Mouse (Mus musculus) intestine, postnatal 0 days (tissue): ENCODE measurements around the gene Flot2. TPM values are rescaled to one million over a fixed set of nuclear protein-coding genes. Genes with fewer than 3 reads are reported as not detected.
"Not testable (repeated sequence)": the region's sequence is repeated elsewhere in the genome, so short reads cannot be mapped to it uniquely, and the experiment has no call there.

ENCODE experiments used
- ATAC-seq: fragments of 200-750 bp; cut with Nextera tagmentation; 2 replicates; pipeline ENCODE4 v1.8.0; 2017; ENCODE audit warnings: mild to moderate bottlenecking, moderate TSS enrichment, moderate library complexity
- H3K27ac ChIP-seq: fragments of 300-500 bp; sonication (generic); 2 replicates; pipeline ENCODE4 v1.5.1; 2014; ENCODE audit warnings: mild to moderate bottlenecking, low read depth, low read length, moderate library complexity
- H3K27me3 ChIP-seq: fragments of 300-500 bp; sonication (generic); replicated peaks from 2 replicates; pipeline ENCODE4 v1.6.1; 2014; ENCODE audit warnings: low read length, mixed read lengths; ENCODE audit not compliant: control insufficient read depth, insufficient read depth
- H3K36me3 ChIP-seq: fragments of 300-500 bp; sonication (generic); 2 replicates; pipeline ENCODE4 v1.6.1; 2014; ENCODE audit warnings: mild to moderate bottlenecking, moderate library complexity; ENCODE audit not compliant: control insufficient read depth, insufficient read depth
- H3K4me1 ChIP-seq: fragments of 300-500 bp; sonication (generic); replicated peaks from 2 replicates; pipeline ENCODE4 v1.6.1; 2014; ENCODE audit warnings: antibody characterized with exemption, low read length, mixed read lengths; ENCODE audit not compliant: control insufficient read depth, insufficient read depth
- H3K4me2 ChIP-seq: fragments of 300-500 bp; sonication (generic); replicated peaks from 2 replicates; pipeline ENCODE4 v1.6.1; 2014; ENCODE audit warnings: low read depth, mild to moderate bottlenecking, moderate library complexity
- H3K4me3 ChIP-seq: fragments of 300-500 bp; sonication (generic); 2 replicates; pipeline ENCODE4 v1.5.1; 2014; ENCODE audit warnings: low read depth, low read length
- H3K9ac ChIP-seq: fragments of 300-500 bp; sonication (generic); 2 replicates; pipeline ENCODE4 v1.6.1; 2014; ENCODE audit warnings: mild to moderate bottlenecking, low read depth, low read length
- H3K9me3 ChIP-seq: fragments of 300-500 bp; sonication (generic); 2 replicates; pipeline ENCODE4 v1.6.1; 2016; ENCODE audit warnings: mixed run types; ENCODE audit not compliant: control insufficient read depth
- CTCF ChIP-seq: sonication (generic); IDR thresholded peaks from 2 replicates; pipeline ENCODE4 v1.5.1; 2016; ENCODE audit warnings: low read depth, mild to moderate bottlenecking, control low read depth, antibody characterized with exemption, moderate library complexity
- whole genome bisulfite sequencing: fragments of 180-500 bp; shearing (Covaris S2); extraction: QIAGEN DNeasy Blood & Tissue Kit; methylation state at CpG from one replicate; pipeline ENCODE4 v1.1.7; 2014; 5-methylcytosine and 5-hydroxymethylcytosine counted together
- polyA plus RNA-seq: library from polyadenylated mRNA; unstranded; fragments of >200 nt; fragmentation: Nextera tagmentation; extraction: Ambion mirVana; gene quantifications from 2 replicates; pipeline ENCODE4 v1.2.1, GENCODE M21; 2015

Gene Flot2
- polyA plus RNA-seq, 1 experiment from 2014 or later, result 23.3 TPM

DNA sequence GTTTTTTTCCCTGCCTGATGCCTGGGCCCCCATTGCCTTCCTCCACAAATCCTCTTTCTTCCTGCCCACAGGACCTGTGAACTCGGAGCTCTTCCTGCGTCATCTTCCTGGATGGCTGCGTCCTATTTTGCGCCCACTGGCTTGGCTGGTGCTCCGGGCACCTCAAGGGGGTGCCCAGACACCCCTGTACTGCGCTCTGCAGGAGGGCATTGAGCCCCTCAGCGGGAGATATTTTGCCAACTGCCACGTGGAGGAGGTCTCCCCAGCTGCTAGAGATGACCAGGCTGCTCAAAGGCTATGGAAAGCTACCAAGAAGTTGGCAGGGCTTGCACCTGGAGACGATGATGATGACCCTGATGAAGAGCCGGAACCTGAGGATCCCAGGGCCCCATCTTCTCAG is 940 bp upstream of the Flot2 start:
- no peaks in the 10 kb centered on the region for H3K27me3 ChIP-seq
- H3K9me3 ChIP-seq, result no peaks in the 10 kb centered on the region
- H3K4me1 ChIP-seq, result no peaks in the 10 kb centered on the region
- WGBS, result 88% methylated on average over 10 of the region's 10 CpGs
- no peaks in the 10 kb centered on the region for H3K36me3 ChIP-seq
- no peak overlapping the region for H3K4me3 ChIP-seq
- no peak for TF ChIP-seq CTCF
- no peak overlapping the region for H3K4me2 ChIP-seq
- ATAC-seq, result no peak
- H3K9ac ChIP-seq, result no peak overlapping the region
- H3K27ac ChIP-seq, result no peak overlapping the region

DNA sequence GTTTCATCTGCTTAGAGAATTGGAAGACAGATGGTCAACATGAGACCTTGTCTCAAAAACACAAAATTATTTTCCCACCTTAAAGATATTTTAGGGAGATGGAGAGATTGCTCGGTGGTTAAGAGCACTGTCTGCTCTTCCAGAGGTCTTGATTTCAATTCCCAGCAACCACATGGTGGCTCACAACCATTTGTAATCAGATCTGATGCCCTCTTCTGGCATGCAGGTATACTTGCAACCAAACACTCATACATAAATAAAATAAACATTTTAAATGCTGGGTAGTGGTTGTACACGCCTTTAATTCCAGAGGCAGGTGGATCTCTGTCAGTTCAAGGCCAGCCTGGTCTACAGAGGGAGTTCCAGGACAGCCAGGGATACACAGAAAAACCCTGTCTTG is 3.1 kb downstream of the Flot2 start:
- no peaks in the 10 kb centered on the region for H3K27me3 ChIP-seq
- H3K36me3 ChIP-seq, result no peaks in the 10 kb centered on the region
- no peak overlapping the region for H3K9ac ChIP-seq
- H3K4me3 ChIP-seq, result no peak overlapping the region
- peak; percentile 49 for TF ChIP-seq CTCF
- 64% methylated on average over 2 of the region's 2 CpGs for WGBS
- H3K4me2 ChIP-seq, result no peak overlapping the region
- no peak overlapping the region for H3K27ac ChIP-seq
- no peak for ATAC-seq
- no peaks in the 10 kb centered on the region for H3K9me3 ChIP-seq
- no peaks in the 10 kb centered on the region for H3K4me1 ChIP-seq

DNA sequence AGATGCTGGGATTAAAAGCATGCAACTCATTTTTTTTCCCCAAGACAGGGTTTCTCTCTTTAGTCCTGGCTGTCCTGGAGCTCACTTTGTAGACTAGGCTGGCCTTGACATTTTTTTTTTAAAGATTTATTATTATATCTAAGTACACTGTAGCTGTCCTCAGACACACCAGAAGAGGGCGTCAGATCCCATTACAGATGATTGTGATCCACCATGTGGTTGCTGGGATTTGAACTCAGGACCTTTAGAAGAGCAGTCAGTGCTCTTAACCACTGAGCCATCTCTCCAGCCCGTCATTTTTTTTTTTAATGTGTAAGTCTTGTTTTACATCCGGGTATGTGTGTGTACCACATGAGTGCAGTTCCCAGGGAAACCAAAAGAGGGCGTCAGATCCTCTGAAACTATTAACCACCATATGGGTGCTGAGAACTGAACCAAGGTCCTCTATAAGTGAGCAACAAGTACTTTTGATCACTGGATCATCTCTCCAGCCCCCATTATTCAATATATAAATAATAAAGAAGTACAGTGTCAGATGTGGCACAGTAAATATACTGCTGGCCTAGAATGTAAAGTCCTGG is 4.6 kb downstream of the Flot2 start:
- not testable (repeated sequence) for H3K9ac ChIP-seq, H3K9me3 ChIP-seq, H3K4me1 ChIP-seq, H3K4me2 ChIP-seq, ATAC-seq, H3K27ac ChIP-seq, H3K27me3 ChIP-seq, H3K36me3 ChIP-seq, H3K4me3 ChIP-seq
- 95% methylated on average over 4 of the region's 4 CpGs for WGBS

GRCm38 (mm10) chr11:78044758-78045251 is 7.1 kb downstream of the Flot2 start:
- Histone ChIP-seq H3K4me2 (no peak overlapping the region), H3K4me3 (no peak overlapping the region), H3K27ac (no peak overlapping the region), H3K9ac (no peak overlapping the region), H3K4me1 (no peaks in the 10 kb centered on the region), H3K9me3 (no peaks in the 10 kb centered on the region), H3K27me3 (no peaks in the 10 kb centered on the region), H3K36me3 (no peaks in the 10 kb centered on the region; the same call in 1 of the 2 replicates)
- no peak for ATAC-seq
- WGBS, result 58% methylated on average over 5 of the region's 5 CpGs
- no peak for TF ChIP-seq CTCF

- not testable (repeated sequence) for H3K27me3 ChIP-seq, H3K4me2 ChIP-seq, ATAC-seq, H3K27ac ChIP-seq, H3K9me3 ChIP-seq, H3K4me1 ChIP-seq, H3K4me3 ChIP-seq, H3K9ac ChIP-seq
- H3K36me3 ChIP-seq, result peaks cover 12% of the 10 kb centered on the region; the same call in 1 of the 2 replicates
- 88% methylated on average over 4 of the region's 4 CpGs for WGBS
Observed at GRCm38 (mm10) chr11:78048637-78049036, 10.9 kb downstream of the Flot2 start.

DNA sequence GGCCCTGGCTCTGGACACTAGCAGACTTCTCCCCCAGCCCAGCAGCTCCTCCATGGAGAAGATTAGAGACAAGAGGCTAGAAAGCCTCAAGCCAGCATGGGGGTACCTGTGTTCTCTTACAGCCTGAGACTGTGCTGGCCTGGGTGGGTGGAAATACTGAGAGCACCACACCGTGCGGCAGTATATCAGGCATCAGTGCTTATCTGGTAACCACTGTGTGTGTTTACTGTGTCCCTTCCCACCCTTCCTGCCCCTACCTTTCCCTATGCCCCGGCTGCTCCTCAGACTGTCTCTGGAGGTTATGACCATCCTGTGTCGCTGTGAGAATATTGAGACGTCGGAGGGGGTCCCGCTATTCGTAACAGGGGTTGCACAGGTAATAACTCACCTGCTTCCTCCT is 15.3 kb downstream of the Flot2 start:
- Histone ChIP-seq H3K27me3 (no peaks in the 10 kb centered on the region), H3K4me3 (no peak overlapping the region), H3K27ac (no peak overlapping the region), H3K4me1 (no peaks in the 10 kb centered on the region), H3K9me3 (no peaks in the 10 kb centered on the region), H3K36me3 (peaks cover 16% of the 10 kb centered on the region; the same call in 1 of the 2 replicates), H3K4me2 (no peak overlapping the region), H3K9ac (no peak overlapping the region)
- 57% methylated on average over 8 of the region's 8 CpGs for WGBS
- TF ChIP-seq CTCF, result no peak
- no peak for ATAC-seq

GRCm38 (mm10) chr11:78056946-78057345 is 19.2 kb downstream of the Flot2 start:
- ATAC-seq, result no peak
- no peaks in the 10 kb centered on the region for H3K27me3 ChIP-seq
- H3K4me2 ChIP-seq, result no peak overlapping the region
- TF ChIP-seq CTCF, result no peak
- no peak overlapping the region for H3K27ac ChIP-seq
- H3K9me3 ChIP-seq, result no peaks in the 10 kb centered on the region
- no peak overlapping the region for H3K9ac ChIP-seq
- peaks cover 15% of the 10 kb centered on the region for H3K36me3 ChIP-seq
- 0 out of 2 replicates have a peak, but pooled peaks cover 3% of the 10 kb centered on the region for H3K4me1 ChIP-seq
- WGBS, result 86% methylated on average over 8 of the region's 8 CpGs
- H3K4me3 ChIP-seq, result no peak overlapping the region
